Mouse (Mus musculus) cerebellum, adult 2 months (tissue): ENCODE measurements at regions not wholly inside any gene's neighbourhood (a gene's known extent, or its start where the extent isn't known, plus 50 kb on each side); places are given as distances from the start of the nearest gene placed in this dataset.

Experiments
- CTCF ChIP-seq: fragments of 200-500 bp; IDR thresholded peaks from 2 replicates; pipeline ENCODE4 v1.5.1; 2011; ENCODE audit warnings: low read depth, mild to moderate bottlenecking, control low read depth, low read length, moderate library complexity, borderline replicate concordance; ENCODE audit not compliant: insufficient read depth
- POLR2A ChIP-seq: fragments of 200-500 bp; IDR thresholded peaks from 2 replicates; pipeline ENCODE4 v1.6.1; 2011; ENCODE audit warnings: low read length, control low read depth, borderline replicate concordance; ENCODE audit not compliant: insufficient read depth

GRCm38 (mm10) chr3:16918374-16918773, 912.1 kb upstream of the Gm5150 start:
- TF ChIP-seq CTCF (no peak), POLR2A (no peak)
